Mouse (Mus musculus) thymus, adult 2 months (tissue): ENCODE results near the gene Ift81. TPM values are rescaled to one million over a fixed set of nuclear protein-coding genes. Genes with fewer than 3 reads are reported as not detected.
A peak's percentile ranks its signal among the peaks of the same experiment; 100 is the strongest.

Experiments
- DNase-seq: peaks from one replicate; pipeline ENCODE4 v3.0.0; 2021
- H3K27ac ChIP-seq: fragments of 200-500 bp; 2 replicates; pipeline ENCODE4 v1.5.1; 2012; ENCODE audit warnings: low read length, control low read depth; ENCODE audit not compliant: control insufficient read depth, insufficient read depth
- H3K27me3 ChIP-seq: fragments of 200-500 bp; 2 replicates; pipeline ENCODE4 v1.6.1; 2012; ENCODE audit warnings: mild to moderate bottlenecking, low read length, moderate library complexity, mixed read lengths; ENCODE audit not compliant: control insufficient read depth, insufficient read depth
- H3K36me3 ChIP-seq: fragments of 200-500 bp; 2 replicates; pipeline ENCODE4 v1.6.1; 2012; ENCODE audit warnings: mild to moderate bottlenecking, low read length, moderate library complexity; ENCODE audit not compliant: control insufficient read depth, insufficient read depth
- H3K4me1 ChIP-seq: fragments of 200-500 bp; replicated peaks from 2 replicates; pipeline ENCODE4 v1.6.1; 2012; ENCODE audit warnings: low read length; ENCODE audit not compliant: control insufficient read depth, insufficient read depth
- H3K4me3 ChIP-seq: fragments of 200-500 bp; 2 replicates; pipeline ENCODE4 v1.5.1; 2012; ENCODE audit warnings: mild to moderate bottlenecking, low read length, control low read depth, moderate library complexity; ENCODE audit not compliant: control insufficient read depth, insufficient read depth
- CTCF ChIP-seq: fragments of 200-500 bp; IDR thresholded peaks from 2 replicates; pipeline ENCODE4 v1.5.1; 2012; ENCODE audit warnings: mild to moderate bottlenecking, control low read depth, low read length, moderate library complexity, borderline replicate concordance; ENCODE audit not compliant: control insufficient read depth, poor library complexity, insufficient read depth; ENCODE audit errors: extremely low read depth
- POLR2A ChIP-seq: fragments of 200-500 bp; IDR thresholded peaks from 2 replicates; pipeline ENCODE4 v1.6.1; 2012; ENCODE audit warnings: mild to moderate bottlenecking, low read length, control low read depth, moderate library complexity; ENCODE audit not compliant: control insufficient read depth, poor library complexity, insufficient read depth; ENCODE audit errors: extremely low read depth
- WGBS: fragments of 180-500 bp; shearing (Covaris S2); methylation state at CpG from one replicate; pipeline ENCODE4 v1.1.7; 2018; 5-methylcytosine and 5-hydroxymethylcytosine counted together
- polyA plus RNA-seq: library from polyadenylated mRNA; depleted of rRNA; stranded (reverse); fragments of >200 nt; gene quantifications from 2 replicates; pipeline ENCODE4 v1.2.3, GENCODE M21; 2012

The Ift81 gene
- polyA plus RNA-seq, 1 experiment, result 1.6 TPM

GRCm38 (mm10) chr5:122643701-122644100 is 29.4 kb upstream of the Ift81 start, which contains the start of gene P2rx7:
Gene P2rx7 (plus strand): TSS chr5:122643911.
- Histone ChIP-seq H3K36me3 (no peaks in the 10 kb centered on the region), H3K4me1 (peaks cover 39% of the 10 kb centered on the region), H3K27ac (no peak within 1 kb of the TSS), H3K4me3 (peak within 1 kb of the TSS; percentile 2; the same call in 1 of the 2 replicates), H3K27me3 (no peaks in the 10 kb centered on the region)
- WGBS, result 13% methylated on average over 12 of the region's 12 CpGs
- no peak for TF ChIP-seq POLR2A
- no peak for TF ChIP-seq CTCF
- DNase-seq, result no peak

DNA sequence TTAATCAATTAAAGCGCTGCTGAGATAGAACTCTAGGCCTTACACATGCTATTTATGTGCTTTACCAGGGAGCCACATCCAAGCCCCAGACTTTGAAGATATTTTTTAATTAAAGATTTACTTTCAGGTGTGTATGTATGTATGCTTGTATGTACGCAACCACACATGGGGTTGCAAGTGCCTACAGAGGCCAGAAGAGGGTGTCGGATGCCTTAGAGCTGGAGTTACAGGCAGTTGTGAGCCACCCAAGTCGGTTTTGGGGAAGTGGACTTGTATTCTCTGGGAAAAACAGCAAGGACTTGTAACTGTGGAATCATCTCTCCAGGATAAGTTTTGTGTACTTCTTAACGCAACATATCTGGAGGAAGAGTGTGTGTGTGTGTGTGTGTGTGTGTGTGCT is 25.7 kb upstream of the Ift81 start:
- no peak overlapping the region for H3K4me3 ChIP-seq
- no peak overlapping the region for H3K27ac ChIP-seq
- H3K27me3 ChIP-seq, result no peaks in the 10 kb centered on the region
- no peak for DNase-seq
- H3K36me3 ChIP-seq, result no peaks in the 10 kb centered on the region
- 77% methylated on average over 5 of the region's 5 CpGs for WGBS
- H3K4me1 ChIP-seq, result peaks cover 27% of the 10 kb centered on the region
- no peak for TF ChIP-seq CTCF
- no peak for TF ChIP-seq POLR2A

- no peak for DNase-seq
- Histone ChIP-seq H3K4me1 (peaks cover 26% of the 10 kb centered on the region), H3K27ac (no peak overlapping the region), H3K27me3 (no peaks in the 10 kb centered on the region), H3K36me3 (no peaks in the 10 kb centered on the region), H3K4me3 (no peak overlapping the region)
- TF ChIP-seq CTCF (no peak), POLR2A (no peak)
- 19% methylated on average over 4 of the region's 4 CpGs for WGBS
Measured at GRCm38 (mm10) chr5:122639517-122639916, 25.2 kb upstream of the Ift81 start.

DNA sequence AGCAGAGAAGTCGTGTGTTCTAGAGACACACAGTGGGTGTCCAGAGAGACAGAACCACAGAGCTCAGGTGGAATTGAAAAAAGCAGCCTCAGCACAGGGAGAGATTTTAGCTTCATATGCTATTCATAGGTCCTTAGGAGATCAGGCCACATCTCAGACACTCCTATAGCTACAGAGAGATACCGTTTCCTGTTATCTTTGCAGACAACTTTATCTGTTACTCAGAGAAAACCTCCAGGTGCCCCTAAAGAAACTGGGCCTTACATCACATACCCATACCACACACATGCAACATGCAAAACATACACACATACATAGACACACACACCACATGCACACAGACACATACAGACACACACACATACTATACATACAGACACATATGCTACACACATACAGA is 24.0 kb upstream of the Ift81 start:
- TF ChIP-seq CTCF (no peak), POLR2A (no peak)
- Histone ChIP-seq H3K4me1 (peaks cover 17% of the 10 kb centered on the region), H3K4me3 (no peak overlapping the region), H3K27me3 (no peaks in the 10 kb centered on the region), H3K36me3 (no peaks in the 10 kb centered on the region), H3K27ac (no peak overlapping the region)
- no peak for DNase-seq
- 14% methylated on average over 2 of the region's 2 CpGs for WGBS

- Histone ChIP-seq H3K36me3 (no peaks in the 10 kb centered on the region), H3K4me1 (peaks cover 17% of the 10 kb centered on the region), H3K27me3 (no peaks in the 10 kb centered on the region), H3K27ac (no peak overlapping the region), H3K4me3 (no peak overlapping the region)
- TF ChIP-seq CTCF (no peak), POLR2A (no peak)
- WGBS, result 77% methylated on average over 16 of the region's 16 CpGs
- no peak for DNase-seq
Measured at GRCm38 (mm10) chr5:122636958-122637357, 22.6 kb upstream of the Ift81 start.

DNA sequence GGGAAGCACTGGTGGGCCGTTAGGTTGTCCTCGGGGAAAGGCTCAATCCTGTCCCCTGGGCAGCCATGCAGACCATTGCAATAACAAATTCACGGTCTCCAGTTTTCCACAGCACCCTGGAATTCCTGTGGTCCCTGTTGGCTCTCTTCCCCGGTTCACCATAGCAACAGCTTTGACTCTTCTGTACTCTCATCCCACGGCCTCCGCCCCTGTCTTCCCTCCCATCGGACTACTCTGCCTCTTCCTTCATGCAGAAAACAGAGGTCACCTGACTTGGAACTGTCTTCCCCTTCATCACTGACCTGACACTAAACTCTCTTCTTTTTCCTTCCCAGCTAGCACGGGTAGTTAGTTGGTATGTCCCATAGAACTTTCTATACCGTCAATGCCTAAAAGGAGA is 22.0 kb upstream of the Ift81 start:
- no peak for DNase-seq

DNA sequence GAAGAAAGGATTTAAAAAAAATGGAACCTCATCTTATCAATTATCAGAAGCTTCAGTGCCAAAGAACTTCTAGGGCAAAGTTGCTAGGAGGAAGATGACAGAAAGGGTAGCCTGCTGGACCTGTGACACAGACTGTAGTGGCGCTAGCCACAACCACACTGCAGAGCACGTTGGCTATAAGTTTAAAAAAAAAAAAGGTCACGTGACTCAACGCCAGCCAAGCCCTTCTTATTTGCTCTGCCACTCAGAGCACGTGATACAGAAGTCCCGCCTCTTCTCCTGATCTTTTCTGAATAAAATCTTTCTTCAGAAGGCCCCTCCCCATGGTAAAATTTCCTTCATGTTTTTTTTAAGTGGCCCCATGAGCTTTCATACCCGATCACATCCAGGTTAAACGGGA is 20.9 kb upstream of the Ift81 start:
- no peak overlapping the region for H3K4me3 ChIP-seq
- H3K36me3 ChIP-seq, result no peaks in the 10 kb centered on the region
- DNase-seq, result no peak
- H3K4me1 ChIP-seq, result peaks cover 17% of the 10 kb centered on the region
- WGBS, result 67% methylated on average over 8 of the region's 8 CpGs
- TF ChIP-seq CTCF (no peak), POLR2A (no peak)
- H3K27me3 ChIP-seq, result no peaks in the 10 kb centered on the region
- no peak overlapping the region for H3K27ac ChIP-seq

More for the DNA sequence above, 22.0 kb upstream of the Ift81 start:
- Histone ChIP-seq H3K27ac (no peak overlapping the region), H3K4me1 (peaks cover 17% of the 10 kb centered on the region), H3K4me3 (no peak overlapping the region), H3K27me3 (no peaks in the 10 kb centered on the region), H3K36me3 (no peaks in the 10 kb centered on the region)
- TF ChIP-seq CTCF (no peak), POLR2A (no peak)
- WGBS, result 85% methylated on average over 9 of the region's 9 CpGs
